Mouse (Mus musculus): ENCODE measurements around the gene Cxcl10. TPM values are rescaled to one million over a fixed set of nuclear protein-coding genes. Genes with fewer than 3 reads are reported as not detected.

The Cxcl10 gene
- polyA plus RNA-seq, 1 experiment, result not detected

GRCm38 (mm10) chr5:92372605-92373004 lies 23.9 kb upstream of the Cxcl10 start:
- Histone ChIP-seq H3K4me3 (replicated peaks) (no peak overlapping the region), H3K4me1 (ENCODE audit: control insufficient read depth) (no peaks in the 10 kb centered on the region), H3K27me3 (ENCODE audit: control insufficient read depth) (peaks cover 17% of the 10 kb centered on the region), H3K9me3 (ENCODE audit: control insufficient read depth, low read length) (no peaks in the 10 kb centered on the region), H3K36me3 (ENCODE audit: control insufficient read depth) (no peaks in the 10 kb centered on the region)
- TF ChIP-seq TAL1 (IDR thresholded peaks at IDR 0.05; ENCODE audit: low read length) (no peak), GATA1 (IDR thresholded peaks at IDR 0.05; ENCODE audit: low read length) (no peak)

GRCm38 (mm10) chr5:92371361-92371976 lies 22.8 kb upstream of the Cxcl10 start:
- Histone ChIP-seq H3K4me3 (replicated peaks) (no peak overlapping the region), H3K9me3 (ENCODE audit: control insufficient read depth, low read length) (no peaks in the 10 kb centered on the region), H3K4me1 (ENCODE audit: control insufficient read depth) (no peaks in the 10 kb centered on the region), H3K36me3 (ENCODE audit: control insufficient read depth) (no peaks in the 10 kb centered on the region), H3K27me3 (ENCODE audit: control insufficient read depth) (peaks cover 17% of the 10 kb centered on the region)
- TF ChIP-seq TAL1 (IDR thresholded peaks at IDR 0.05; ENCODE audit: low read length), result no peak

DNA sequence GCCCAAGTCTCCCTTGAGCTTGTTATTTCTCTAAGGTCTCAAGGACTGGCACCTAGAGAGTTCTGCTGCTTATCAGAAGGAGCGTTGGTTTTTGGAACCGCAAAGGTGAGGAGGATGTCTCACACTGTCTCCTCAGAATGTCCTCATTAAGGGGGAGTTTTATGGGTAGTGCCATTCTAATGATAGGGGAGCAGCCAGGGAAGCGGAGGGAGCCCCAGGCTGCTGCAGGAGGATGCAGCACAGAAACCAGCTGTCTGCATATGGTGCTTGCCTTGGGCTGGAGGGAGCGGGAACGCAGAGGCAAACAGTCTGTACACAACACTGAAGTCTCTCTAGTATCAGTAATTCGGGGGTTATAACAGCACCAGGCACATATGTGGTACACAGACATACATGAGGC lies 22.2 kb upstream of the Cxcl10 start:
- no peaks in the 10 kb centered on the region for H3K4me1 ChIP-seq (ENCODE audit: control insufficient read depth)
- H3K9me3 ChIP-seq (ENCODE audit: control insufficient read depth, low read length), result no peaks in the 10 kb centered on the region
- no peaks in the 10 kb centered on the region for H3K36me3 ChIP-seq (ENCODE audit: control insufficient read depth)
- TF ChIP-seq TAL1 (IDR thresholded peaks at IDR 0.05; ENCODE audit: low read length) (no peak), GATA1 (IDR thresholded peaks at IDR 0.05; ENCODE audit: low read length) (no peak)
- H3K27me3 ChIP-seq (ENCODE audit: control insufficient read depth), result peaks cover 15% of the 10 kb centered on the region
- no peak overlapping the region for H3K4me3 ChIP-seq (replicated peaks)

DNA sequence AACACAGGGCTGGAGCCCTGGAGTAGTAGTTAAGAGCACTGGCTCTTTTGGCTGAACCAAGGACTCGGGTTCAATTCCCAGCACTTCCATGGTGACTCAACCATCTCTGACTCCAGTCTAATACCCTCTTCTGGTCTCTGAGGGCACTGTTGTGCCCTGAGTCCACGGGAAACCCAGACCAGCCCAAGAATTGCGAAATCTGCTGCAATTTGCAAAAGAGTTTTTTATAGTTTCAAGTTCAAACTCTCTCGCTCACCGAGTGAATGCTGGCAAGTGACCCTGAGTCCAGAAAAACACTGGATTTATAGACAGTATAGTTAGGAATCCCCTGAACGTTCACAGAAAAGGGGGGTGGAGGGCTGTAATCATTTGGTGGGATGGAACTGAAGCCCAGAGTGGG lies 21.7 kb upstream of the Cxcl10 start:
- TF ChIP-seq TAL1 (IDR thresholded peaks at IDR 0.05; ENCODE audit: low read length) (no peak), GATA1 (IDR thresholded peaks at IDR 0.05; ENCODE audit: low read length) (no peak)
- Histone ChIP-seq H3K4me1 (ENCODE audit: control insufficient read depth) (no peaks in the 10 kb centered on the region), H3K36me3 (ENCODE audit: control insufficient read depth) (no peaks in the 10 kb centered on the region)

DNA sequence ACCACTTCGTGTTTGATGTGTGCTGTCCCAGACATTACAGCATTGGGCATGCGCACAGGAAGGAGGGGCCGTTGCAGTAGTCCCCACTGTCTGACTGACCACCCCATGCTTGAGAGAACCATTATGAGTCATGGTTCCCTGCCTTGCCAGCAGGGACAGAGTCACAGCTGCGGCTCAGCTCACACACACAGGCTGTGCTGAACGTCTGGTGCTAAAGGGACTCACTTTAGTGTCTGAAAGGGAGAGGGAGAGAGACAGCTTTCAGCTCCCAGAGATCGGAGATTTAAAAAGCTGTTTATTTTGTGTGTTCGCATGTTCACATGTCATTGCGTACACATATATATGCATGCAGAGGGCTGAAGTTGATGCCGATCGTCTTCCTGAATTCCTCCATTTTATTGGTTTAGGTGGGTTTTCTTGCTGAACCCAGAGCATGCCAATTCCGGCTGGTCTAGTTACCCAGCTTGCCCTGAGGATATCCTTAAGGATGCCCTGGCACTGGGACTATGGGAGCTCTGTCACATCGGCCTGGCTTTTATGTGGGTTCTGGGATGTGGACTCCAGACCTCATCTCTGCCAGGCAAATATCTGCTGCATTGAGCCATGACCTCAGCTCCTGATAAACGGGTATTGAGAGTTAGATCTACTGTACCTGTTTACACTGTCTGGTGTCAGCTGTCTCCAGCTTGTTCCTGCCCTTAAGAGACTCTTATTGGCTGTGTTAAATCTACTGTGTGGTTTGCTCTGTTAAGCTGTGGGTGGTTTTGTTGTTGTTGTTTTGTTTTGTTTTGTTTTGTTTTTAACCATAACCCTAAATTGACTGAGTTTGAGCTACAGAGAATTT lies 20.7 kb upstream of the Cxcl10 start:
- Histone ChIP-seq H3K4me3 (replicated peaks) (no peak overlapping the region), H3K36me3 (ENCODE audit: control insufficient read depth) (no peaks in the 10 kb centered on the region), H3K27me3 (ENCODE audit: control insufficient read depth) (peaks cover 2% of the 10 kb centered on the region; the same call in 1 of the 2 replicates), H3K9me3 (ENCODE audit: control insufficient read depth, low read length) (no peaks in the 10 kb centered on the region), H3K4me1 (ENCODE audit: control insufficient read depth) (no peaks in the 10 kb centered on the region)
- TF ChIP-seq GATA1 (IDR thresholded peaks at IDR 0.05; ENCODE audit: low read length), result no peak
- TF ChIP-seq TAL1 (IDR thresholded peaks at IDR 0.05; ENCODE audit: low read length), result no peak

More for the DNA sequence above, 21.7 kb upstream of the Cxcl10 start:
- Histone ChIP-seq H3K9me3 (ENCODE audit: control insufficient read depth, low read length) (no peaks in the 10 kb centered on the region), H3K4me3 (replicated peaks) (no peak overlapping the region), H3K27me3 (ENCODE audit: control insufficient read depth) (peaks cover 10% of the 10 kb centered on the region)

DNA sequence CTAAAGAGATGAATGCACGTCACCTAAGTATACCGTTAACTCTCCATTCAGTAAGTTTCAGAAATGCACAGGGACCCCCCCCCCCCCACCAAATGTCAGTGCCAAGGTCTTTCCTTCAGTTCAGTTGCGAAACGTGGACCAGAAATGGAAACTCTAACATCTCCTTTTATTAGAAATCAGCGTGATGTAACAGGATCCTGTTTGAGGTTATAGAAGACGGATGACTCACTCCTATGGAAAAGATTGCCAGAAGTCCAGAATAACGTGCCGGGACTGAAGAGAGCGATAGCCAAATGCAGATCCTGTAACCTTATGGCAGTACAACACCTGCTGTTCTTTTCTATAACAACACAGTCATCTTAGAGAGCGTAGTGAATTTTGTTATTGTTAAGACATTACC lies 19.7 kb upstream of the Cxcl10 start:
- TF ChIP-seq GATA1 (IDR thresholded peaks at IDR 0.05; ENCODE audit: low read length), result no peak
- TF ChIP-seq TAL1 (IDR thresholded peaks at IDR 0.05; ENCODE audit: low read length), result no peak
- Histone ChIP-seq H3K36me3 (ENCODE audit: control insufficient read depth) (no peaks in the 10 kb centered on the region), H3K4me1 (ENCODE audit: control insufficient read depth) (no peaks in the 10 kb centered on the region), H3K9me3 (ENCODE audit: control insufficient read depth, low read length) (no peaks in the 10 kb centered on the region), H3K4me3 (replicated peaks) (no peak overlapping the region), H3K27me3 (ENCODE audit: control insufficient read depth) (peaks cover 2% of the 10 kb centered on the region; the same call in 1 of the 2 replicates)

- no peak for TF ChIP-seq TAL1 (IDR thresholded peaks at IDR 0.05; ENCODE audit: low read length)
- TF ChIP-seq GATA1 (IDR thresholded peaks at IDR 0.05; ENCODE audit: low read length), result no peak
- Histone ChIP-seq H3K4me1 (ENCODE audit: control insufficient read depth) (no peaks in the 10 kb centered on the region), H3K27me3 (ENCODE audit: control insufficient read depth) (peaks cover 2% of the 10 kb centered on the region; the same call in 1 of the 2 replicates), H3K9me3 (ENCODE audit: control insufficient read depth, low read length) (no peaks in the 10 kb centered on the region), H3K36me3 (ENCODE audit: control insufficient read depth) (no peaks in the 10 kb centered on the region), H3K4me3 (replicated peaks) (no peak overlapping the region)
Observed at GRCm38 (mm10) chr5:92366565-92366964, 17.9 kb upstream of the Cxcl10 start.

DNA sequence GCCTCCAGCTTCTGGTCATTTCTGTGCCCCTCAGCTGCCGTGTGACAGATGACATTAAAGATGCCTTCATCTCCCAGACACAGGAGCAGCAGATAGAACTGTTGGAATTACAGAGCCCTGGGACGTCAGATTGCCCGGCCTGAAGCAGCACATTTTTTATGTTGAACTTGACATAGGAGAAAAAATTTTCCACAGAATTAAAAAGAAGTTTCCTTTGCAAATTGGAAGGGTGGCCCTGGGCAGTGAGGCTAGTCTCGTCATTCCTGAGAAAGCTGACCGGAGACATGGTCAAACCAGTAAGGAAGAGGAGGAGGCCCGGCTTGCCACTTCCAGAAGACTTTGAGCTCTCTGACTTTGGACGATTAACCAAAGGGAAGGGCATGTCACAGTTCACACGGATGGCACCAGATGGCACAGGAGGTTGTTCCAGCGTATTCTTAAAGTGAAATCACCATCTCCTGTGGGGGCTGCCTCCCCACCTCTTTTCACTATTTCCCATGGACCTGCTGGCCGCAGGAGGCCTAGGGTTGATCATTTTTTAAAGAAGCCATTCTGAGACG lies 16.5 kb upstream of the Cxcl10 start:
- no peak for TF ChIP-seq GATA1 (IDR thresholded peaks at IDR 0.05; ENCODE audit: low read length)
- TF ChIP-seq TAL1 (IDR thresholded peaks at IDR 0.05; ENCODE audit: low read length), result no peak
- Histone ChIP-seq H3K36me3 (ENCODE audit: control insufficient read depth) (no peaks in the 10 kb centered on the region), H3K27me3 (ENCODE audit: control insufficient read depth) (peaks cover 2% of the 10 kb centered on the region; the same call in 1 of the 2 replicates), H3K9me3 (ENCODE audit: control insufficient read depth, low read length) (no peaks in the 10 kb centered on the region), H3K4me3 (replicated peaks) (no peak overlapping the region), H3K4me1 (ENCODE audit: control insufficient read depth) (no peaks in the 10 kb centered on the region)

DNA sequence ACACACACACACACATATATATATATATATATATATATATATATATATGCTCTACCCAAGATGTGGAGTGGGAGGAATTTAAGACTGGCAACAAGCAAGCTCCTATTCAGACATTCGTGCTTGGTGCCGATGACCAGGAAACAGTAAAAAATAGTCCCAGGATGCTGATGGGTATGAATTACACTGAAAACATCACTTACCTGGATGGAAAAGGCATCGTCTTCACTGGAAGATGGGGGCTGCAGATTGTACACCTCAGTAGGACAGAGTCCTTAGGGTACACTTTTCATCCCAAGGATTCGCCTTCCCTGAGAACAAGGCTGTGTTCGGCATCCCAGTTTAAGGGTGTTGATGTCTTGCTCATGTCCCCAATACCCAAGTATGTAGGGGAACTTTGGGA lies 15.3 kb upstream of the Cxcl10 start:
- no peaks in the 10 kb centered on the region for H3K36me3 ChIP-seq (ENCODE audit: control insufficient read depth)
- H3K27me3 ChIP-seq (ENCODE audit: control insufficient read depth), result peaks cover 2% of the 10 kb centered on the region; the same call in 1 of the 2 replicates
- H3K4me3 ChIP-seq (replicated peaks), result no peak overlapping the region
- no peaks in the 10 kb centered on the region for H3K4me1 ChIP-seq (ENCODE audit: control insufficient read depth)
- TF ChIP-seq GATA1 (IDR thresholded peaks at IDR 0.05; ENCODE audit: low read length), result no peak
- TF ChIP-seq TAL1 (IDR thresholded peaks at IDR 0.05; ENCODE audit: low read length), result no peak
- H3K9me3 ChIP-seq (ENCODE audit: control insufficient read depth, low read length), result no peaks in the 10 kb centered on the region

Measured in erythroblast, embryonic 14.5 days (primary cell).